Mouse (Mus musculus) G1E-ER4 (cell line): ENCODE data around the gene Gpr183. TPM values are rescaled to one million over a fixed set of nuclear protein-coding genes. Genes with fewer than 3 reads are reported as not detected.

Source experiments
- GATA1 ChIP-seq: IDR thresholded peaks from one replicate; pipeline ENCODE4 v1.8.0; 2012; ENCODE audit warnings: low read length, inconsistent platforms
- polyA plus RNA-seq: library from polyadenylated mRNA; stranded (reverse); fragments of >175 nt; gene quantifications from 2 replicates; pipeline ENCODE4 v1.2.3, GENCODE M21; 2012

Gene Gpr183
- polyA plus RNA-seq, 1 experiment, result not detected

GRCm38 (mm10) chr14:121930731-121931383 lies 34.1 kb downstream of the Gpr183 start:
- TF ChIP-seq GATA1, result no peak

- TF ChIP-seq GATA1, result peak; percentile 93
These were observed 35.6 kb downstream of the Gpr183 start for GRCm38 (mm10) chr14:121929243-121929951.

GRCm38 (mm10) chr14:121928375-121929137 lies 36.4 kb downstream of the Gpr183 start:
- TF ChIP-seq GATA1, result no peak

- TF ChIP-seq GATA1, result no peak
These were observed 37.5 kb downstream of the Gpr183 start for GRCm38 (mm10) chr14:121927451-121927850.

GRCm38 (mm10) chr14:121926901-121927300 lies 38.1 kb downstream of the Gpr183 start:
- TF ChIP-seq GATA1, result no peak

- no peak for TF ChIP-seq GATA1
These were observed 40.1 kb downstream of the Gpr183 start for GRCm38 (mm10) chr14:121924876-121925275.

- no peak for TF ChIP-seq GATA1
These were observed 42.3 kb downstream of the Gpr183 start for GRCm38 (mm10) chr14:121922731-121923130.

- no peak for TF ChIP-seq GATA1
These were observed 43.0 kb downstream of the Gpr183 start for GRCm38 (mm10) chr14:121922016-121922415.

GRCm38 (mm10) chr14:121920511-121921124 lies 44.4 kb downstream of the Gpr183 start:
- TF ChIP-seq GATA1, result no peak

- no peak for TF ChIP-seq GATA1
These were observed 45.2 kb downstream of the Gpr183 start for GRCm38 (mm10) chr14:121919752-121920151.

- TF ChIP-seq GATA1, result no peak
These were observed 46.7 kb downstream of the Gpr183 start for GRCm38 (mm10) chr14:121918266-121918665.

GRCm38 (mm10) chr14:121916311-121917094 lies 48.5 kb downstream of the Gpr183 start:
- TF ChIP-seq GATA1, result no peak

GRCm38 (mm10) chr14:121915621-121916020 lies 49.4 kb downstream of the Gpr183 start, which contains the start of gene Gpr18:
Gene Gpr18 (minus strand): TSS chr14:121915781.
- TF ChIP-seq GATA1, result no peak

GRCm38 (mm10) chr14:121915143-121915542 lies 49.9 kb downstream of the Gpr183 start:
- TF ChIP-seq GATA1, result no peak

GRCm38 (mm10) chr14:121912501-121912900 lies 52.5 kb downstream of the Gpr183 start:
- TF ChIP-seq GATA1, result no peak
